8 mouse cellular contexts compared by ENCODE assay signal in the genomic region with DNA sequence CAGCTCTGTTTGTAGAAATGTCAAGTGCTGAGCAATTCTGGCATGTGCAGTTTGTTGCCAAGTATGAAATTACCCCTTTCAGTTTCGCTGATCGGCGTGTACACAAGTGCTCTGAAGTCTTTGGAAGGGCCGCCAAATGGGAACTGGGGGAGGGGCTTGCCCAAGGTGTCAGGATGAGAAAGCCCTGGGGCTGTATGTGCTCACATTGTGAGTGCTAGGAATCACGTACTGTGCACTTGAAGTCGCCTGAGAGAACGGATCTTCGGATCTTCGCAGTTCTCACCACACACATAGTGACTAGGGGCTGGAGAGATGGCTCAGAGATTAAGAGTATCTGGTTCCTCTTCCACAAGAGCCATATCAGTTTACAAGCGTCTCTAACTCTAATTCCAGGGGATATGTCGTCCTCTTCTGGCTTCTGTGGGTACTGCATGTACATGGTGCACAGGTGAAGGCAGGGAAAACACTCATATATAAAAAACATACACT. TPM values are rescaled to one million over a fixed set of nuclear protein-coding genes. Genes with fewer than 3 reads are reported as not detected.
A peak's percentile ranks its signal among the peaks of the same experiment; 100 is the strongest.
DNase-seq lines count a peak whose midpoint lies in the region; ATAC-seq lines count a peak whose summit lies in the region.

No protein-coding gene starts in this region.

- H3K4me2 ChIP-seq in forebrain, embryonic 13.5 days = peak overlapping the region; percentile 55
- peak overlapping the region; percentile 55 for H3K4me2 ChIP-seq in neural tube, embryonic 12.5 days (replicated peaks)

- H3K9me3 ChIP-seq in forebrain, embryonic 13.5 days (replicated peaks) = no peaks in the 10 kb centered on the region
- no peaks in the 10 kb centered on the region for H3K9me3 ChIP-seq in neural tube, embryonic 12.5 days

- H3K4me1 ChIP-seq in forebrain, embryonic 13.5 days = peaks cover 9% of the 10 kb centered on the region
- H3K4me1 ChIP-seq in neural tube, embryonic 12.5 days = peaks cover 9% of the 10 kb centered on the region; the same call in 1 of the 2 replicates

- no peaks in the 10 kb centered on the region for H3K36me3 ChIP-seq in forebrain, embryonic 13.5 days (ENCODE audit: poor library complexity, severe bottlenecking)
- H3K36me3 ChIP-seq in neural tube, embryonic 12.5 days = no peaks in the 10 kb centered on the region

- ATAC-seq in forebrain, embryonic 13.5 days = peak; percentile 80
- ATAC-seq in neural tube, embryonic 12.5 days (ENCODE audit: low FRiP score, low read depth) = peak; percentile 33; the same call in 1 of the 2 replicates

- 4% methylated on average over 11 of the region's 11 CpGs for WGBS in forebrain, embryonic 13.5 days
- WGBS in neural tube, embryonic 12.5 days = 3% methylated on average over 11 of the region's 11 CpGs

- H3K9ac ChIP-seq in forebrain, embryonic 13.5 days = no peak overlapping the region
- H3K9ac ChIP-seq in neural tube, embryonic 12.5 days = no peak overlapping the region

- DNase-seq in MN1 (ENCODE audit: low spot score) = peak; percentile 9
- DNase-seq in c-Kit-positive CD71-positive TER-119-negative erythroid progenitor cells, embryonic 14.5 days (ENCODE audit: low read depth) = peak; percentile 45
- peak; percentile 48 for DNase-seq in heart, postnatal 4 days
- peak; percentile 75 for DNase-seq in layer of hippocampus, adult 11-12 months (ENCODE audit: low spot score)
- peak; percentile 82 to 86 for DNase-seq in lung, adult 18-20 months
- peak; percentile 56 for DNase-seq in thymus, postnatal 14 days

- H3K27me3 ChIP-seq in forebrain, embryonic 13.5 days = no peaks in the 10 kb centered on the region
- H3K27me3 ChIP-seq in neural tube, embryonic 12.5 days (replicated peaks) = no peaks in the 10 kb centered on the region

- no peak overlapping the region for H3K27ac ChIP-seq in forebrain, embryonic 13.5 days
- no peak overlapping the region for H3K27ac ChIP-seq in neural tube, embryonic 12.5 days

- 0 out of 2 replicates have a peak overlapping the region, but pooled peaks have one; percentile 18 for H3K4me3 ChIP-seq in forebrain, embryonic 13.5 days
- H3K4me3 ChIP-seq in neural tube, embryonic 12.5 days = no peak overlapping the region

RNA-seq across cellular contexts. Expression of gene Plrg1, which starts 25.3 kb away (rescaled TPM):
- polyA plus RNA-seq in forebrain, embryonic 13.5 days (2015; fragmentation: Nextera tagmentation; extraction: Ambion mirVana) = 121 and 123 TPM in 2 replicates
- total RNA-seq in heart, postnatal 4 days (2021) = 10 to 100 TPM; 34.9 to 37.4 TPM
- polyA plus RNA-seq in neural tube, embryonic 12.5 days (2016; fragmentation: Nextera tagmentation; extraction: Ambion mirVana) = 113 and 118 TPM in 2 replicates

RNA-seq across cellular contexts. Expression of gene Fgb, which starts 30.9 kb away (rescaled TPM):
- polyA plus RNA-seq in forebrain, embryonic 13.5 days (2015; fragmentation: Nextera tagmentation; extraction: Ambion mirVana) = 0.37 TPM in 1 of 2 replicates, not detected in the other
- total RNA-seq in heart, postnatal 4 days (2021) = under 1 TPM in 1 of 2 experiments, not detected in 1; 0.12 TPM
- 0.11 TPM in 1 of 2 replicates, not detected in the other for polyA plus RNA-seq in neural tube, embryonic 12.5 days (2016; fragmentation: Nextera tagmentation; extraction: Ambion mirVana)

RNA-seq across cellular contexts. Expression of gene Dchs2, which starts 47.1 kb away (rescaled TPM):
- polyA plus RNA-seq in forebrain, embryonic 13.5 days (2015; fragmentation: Nextera tagmentation; extraction: Ambion mirVana) = 0.12 and 0.13 TPM in 2 replicates
- total RNA-seq in heart, postnatal 4 days (2021) = 1 to 10 TPM; 1.2 to 1.3 TPM
- polyA plus RNA-seq in neural tube, embryonic 12.5 days (2016; fragmentation: Nextera tagmentation; extraction: Ambion mirVana) = 1.00 and 1.1 TPM in 2 replicates

RNA-seq across cellular contexts. Expression of gene Fga, which starts 54.7 kb away (rescaled TPM):
- polyA plus RNA-seq in forebrain, embryonic 13.5 days (2015; fragmentation: Nextera tagmentation; extraction: Ambion mirVana) = 1.00 TPM in 1 of 2 replicates, not detected in the other
- under 1 TPM; 0.11 to 0.21 TPM for total RNA-seq in heart, postnatal 4 days (2021)
- 0.14 and 0.15 TPM in 2 replicates for polyA plus RNA-seq in neural tube, embryonic 12.5 days (2016; fragmentation: Nextera tagmentation; extraction: Ambion mirVana)

Comparison
In these comparisons a context has a peak if more than half of its experiments do, and no peak if none do; other contexts are left out.
1. DNase-seq: peak in every context shown above with its lines; median percentile 84 in lung, adult 18-20 months; 75 in layer of hippocampus, adult 11-12 months; 56 in thymus, postnatal 14 days; 48 in heart, postnatal 4 days; 45 in c-Kit-positive CD71-positive TER-119-negative erythroid progenitor cells, embryonic 14.5 days; 9 in MN1.